Mouse (Mus musculus) brain, embryonic 14.5 days (tissue): ENCODE measurements at regions not wholly inside any gene's neighbourhood (a gene's known extent, or its start where the extent isn't known, plus 50 kb on each side); places are given as distances from the start of the nearest gene placed in this dataset.

Source experiments
- DNase-seq: peaks from one replicate; pipeline ENCODE4 v3.0.0-alpha.2; 2011; ENCODE audit warnings: low read depth
- CTCF ChIP-seq: fragments of 200-500 bp; IDR thresholded peaks from 2 replicates; pipeline ENCODE4 v1.5.1; 2012; ENCODE audit warnings: inconsistent platforms, mild to moderate bottlenecking, moderate library complexity, borderline replicate concordance; ENCODE audit not compliant: insufficient read depth, insufficient read length; ENCODE audit errors: extremely low read depth
- POLR2A ChIP-seq: fragments of 200-500 bp; IDR thresholded peaks from 2 replicates; pipeline ENCODE4 v1.6.1; 2012; ENCODE audit warnings: mild to moderate bottlenecking, inconsistent platforms, borderline replicate concordance; ENCODE audit not compliant: poor library complexity, insufficient read depth, insufficient read length, severe bottlenecking; ENCODE audit errors: extremely low read depth

GRCm38 (mm10) chr4:143012900-143013299 lies 199.9 kb downstream of the Prdm2 start:
- DNase-seq = no peak
- TF ChIP-seq CTCF (no peak), POLR2A (no peak)

DNA sequence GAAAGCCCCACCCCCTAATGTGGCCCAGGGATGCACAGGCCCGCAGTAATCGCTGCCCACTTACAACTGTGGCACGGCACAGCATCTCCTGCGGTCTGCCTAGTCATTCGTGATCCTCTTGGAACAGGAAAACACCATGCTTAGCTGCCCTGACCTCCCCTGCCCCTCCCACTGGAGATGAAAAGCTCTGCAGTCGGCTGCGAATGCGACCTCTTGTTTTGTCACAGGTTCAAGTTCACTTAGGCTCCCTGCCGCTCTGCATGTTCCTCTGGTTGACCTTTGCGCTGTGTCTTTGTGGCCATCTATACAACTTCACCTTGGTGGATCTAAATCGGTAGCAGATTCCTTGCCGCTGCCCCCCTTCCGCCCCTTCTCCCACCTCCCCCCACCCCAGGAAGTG lies 210.8 kb downstream of the Prdm2 start:
- DNase-seq = no peak
- TF ChIP-seq CTCF (no peak), POLR2A (no peak)

- TF ChIP-seq POLR2A = no peak
- TF ChIP-seq CTCF = no peak
- DNase-seq = no peak
Measured at GRCm38 (mm10) chr4:143001486-143001885, 211.3 kb downstream of the Prdm2 start.

- TF ChIP-seq POLR2A = no peak
- no peak for TF ChIP-seq CTCF
- DNase-seq = no peak
Measured at GRCm38 (mm10) chr4:142996406-142996805, 216.4 kb downstream of the Prdm2 start.

DNA sequence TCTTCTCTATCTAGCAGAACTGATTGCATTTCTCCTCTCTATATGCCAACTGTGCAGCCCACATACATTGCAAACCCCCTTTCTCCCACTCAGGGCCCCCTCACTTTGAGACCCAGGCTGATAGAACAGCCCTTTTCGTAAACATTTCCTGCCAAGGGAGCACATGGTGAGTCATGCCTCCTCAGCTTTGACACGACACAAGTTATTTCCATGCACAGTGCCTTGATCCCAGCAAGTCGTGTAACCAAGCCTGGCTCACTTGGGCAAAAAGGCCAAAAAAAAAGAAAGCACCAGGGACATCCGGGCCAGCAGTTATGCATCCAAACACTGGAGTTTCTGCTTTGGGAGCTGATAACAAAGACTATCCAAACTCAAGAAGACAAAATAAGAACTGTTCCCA lies 221.4 kb downstream of the Prdm2 start:
- DNase-seq = no peak
- TF ChIP-seq CTCF = no peak
- no peak for TF ChIP-seq POLR2A

DNA sequence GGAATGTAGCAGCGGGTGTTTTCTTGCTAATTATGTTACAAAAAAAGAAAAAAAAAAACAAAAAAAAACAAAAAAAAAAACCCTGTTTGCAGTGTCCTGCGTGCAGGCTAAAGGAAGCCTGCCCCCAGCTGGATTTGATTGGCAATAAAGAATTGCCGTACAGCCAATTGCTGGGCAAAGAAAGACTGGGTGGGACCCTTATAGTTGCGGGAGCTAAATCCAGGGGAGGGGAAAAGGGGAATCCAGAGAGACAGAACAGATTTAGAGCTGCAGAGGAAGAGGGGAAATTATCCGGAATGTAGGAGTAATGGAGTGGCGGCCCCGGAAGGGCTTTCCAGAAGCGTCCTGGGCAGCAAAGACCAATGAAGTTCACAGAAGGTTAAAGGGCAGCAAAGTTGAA lies 223.6 kb downstream of the Prdm2 start:
- DNase-seq = peak; percentile 67

GRCm38 (mm10) chr4:142983295-142983624 lies 229.5 kb downstream of the Prdm2 start:
- no peak for DNase-seq
- TF ChIP-seq POLR2A (no peak), CTCF (no peak)

More for the DNA sequence above, 223.6 kb downstream of the Prdm2 start:
- TF ChIP-seq CTCF = peak; percentile 37; the same call in 1 of the 2 replicates
- TF ChIP-seq POLR2A = no peak

DNA sequence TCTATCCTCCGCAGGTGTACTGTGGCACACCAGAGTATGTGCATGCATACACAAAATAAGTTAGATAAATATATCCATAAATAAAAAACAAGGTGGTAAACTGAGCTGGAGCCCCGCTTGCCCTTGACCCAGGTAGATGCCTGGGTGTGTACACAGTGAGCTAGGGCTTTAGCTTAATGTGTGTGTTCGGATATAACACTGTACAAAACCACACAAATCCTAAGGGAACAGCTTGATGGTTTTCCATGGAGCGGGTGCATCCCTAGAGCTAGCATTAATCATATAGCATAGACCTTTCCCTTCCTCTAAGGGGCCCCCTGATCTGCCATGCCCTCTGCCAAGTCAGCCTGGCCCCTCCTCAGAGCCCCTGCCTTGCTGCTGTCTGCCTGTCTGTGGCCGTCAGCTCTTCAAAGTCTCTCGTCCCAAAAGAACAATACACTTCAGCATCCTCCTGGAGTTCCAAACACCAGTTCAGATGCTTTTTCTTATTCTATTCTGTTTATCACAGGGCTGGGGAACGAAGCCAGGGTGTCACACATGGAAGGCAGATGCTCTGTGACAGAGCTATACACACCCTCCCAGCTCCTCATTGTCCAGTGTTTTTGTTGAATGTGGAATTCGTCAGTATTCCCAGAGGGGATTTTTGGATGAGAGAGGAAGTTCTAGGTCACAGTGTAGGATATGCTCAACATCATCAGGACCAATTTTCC lies 230.1 kb downstream of the Prdm2 start:
- TF ChIP-seq POLR2A (no peak), CTCF (no peak)
- peak; percentile 42 for DNase-seq

GRCm38 (mm10) chr4:142975620-142976019 lies 237.2 kb downstream of the Prdm2 start:
- DNase-seq = no peak
- TF ChIP-seq POLR2A (no peak), CTCF (no peak)

DNA sequence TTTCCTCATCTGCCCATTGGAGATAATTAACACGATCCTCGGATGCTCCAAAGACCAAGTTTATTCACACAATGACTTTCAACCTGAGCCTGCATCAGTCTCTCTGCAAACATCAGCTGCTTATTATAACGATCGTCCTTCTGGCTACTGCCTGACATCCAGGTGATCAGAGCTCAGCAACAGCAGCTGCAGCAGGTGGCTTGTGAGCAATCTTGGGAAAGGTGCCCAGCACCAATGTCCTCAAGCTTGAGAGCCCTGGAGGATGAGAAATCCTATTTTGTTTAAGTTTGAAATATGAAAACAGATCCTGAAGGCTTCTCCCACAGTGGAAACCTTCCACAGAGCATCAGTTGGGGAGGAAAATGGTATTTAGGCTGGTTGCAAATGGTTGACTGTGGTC lies 242.8 kb downstream of the Prdm2 start:
- DNase-seq = no peak
- TF ChIP-seq CTCF (no peak), POLR2A (no peak)

DNA sequence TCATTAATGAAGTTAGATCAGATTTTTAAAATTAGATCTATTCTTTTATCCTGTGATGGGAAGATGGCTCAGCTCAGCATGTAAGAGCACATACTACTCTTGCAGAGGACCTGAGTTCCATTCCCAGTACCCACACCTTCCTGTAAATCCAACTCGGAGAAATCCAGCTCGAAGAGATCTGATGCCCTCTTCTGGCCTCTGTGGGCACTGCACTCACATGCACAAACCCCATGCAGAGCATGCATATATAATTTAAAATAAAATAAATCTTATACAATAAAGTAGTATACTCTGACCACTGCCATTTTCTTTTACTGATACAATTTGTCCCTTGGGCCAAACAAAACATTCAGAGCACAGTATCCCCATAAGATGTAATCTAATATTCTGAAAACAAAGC lies 245.2 kb downstream of the Prdm2 start:
- peak; percentile 30; the same call in 1 of the 2 replicates for TF ChIP-seq CTCF
- no peak for TF ChIP-seq POLR2A
- DNase-seq = no peak

- no peak for TF ChIP-seq CTCF
- no peak for TF ChIP-seq POLR2A
- peak; percentile 93 for DNase-seq
Measured at GRCm38 (mm10) chr4:142956832-142957429, 255.9 kb downstream of the Prdm2 start.

- TF ChIP-seq POLR2A = no peak
- no peak for TF ChIP-seq CTCF
- DNase-seq = no peak
Measured at GRCm38 (mm10) chr4:142956376-142956775, 256.4 kb downstream of the Prdm2 start.

GRCm38 (mm10) chr4:142953724-142954123 lies 259.1 kb downstream of the Prdm2 start:
- TF ChIP-seq POLR2A (no peak), CTCF (no peak)
- DNase-seq = peak; percentile 89
